Mouse (Mus musculus) midbrain, postnatal 0 days (tissue): ENCODE data around the gene Frmpd3. TPM values are rescaled to one million over a fixed set of nuclear protein-coding genes. Genes with fewer than 3 reads are reported as not detected.
A peak's percentile ranks its signal among the peaks of the same experiment; 100 is the strongest.

Source experiments
- ATAC-seq: fragments of 200-750 bp; cut with Nextera tagmentation; 2 replicates; pipeline ENCODE4 v1.8.0; 2017; ENCODE audit warnings: moderate number of reproducible peaks, mild to moderate bottlenecking, moderate TSS enrichment, moderate library complexity; ENCODE audit not compliant: low FRiP score
- DNase-seq: peaks from one replicate; pipeline ENCODE4 v3.0.0-alpha.2; 2015; ENCODE audit warnings: low spot score
- H3K27ac ChIP-seq: fragments of 300-500 bp; sonication (generic); 2 replicates; pipeline ENCODE4 v1.5.1; 2014; ENCODE audit warnings: low read depth, mild to moderate bottlenecking, low read length, mixed read lengths
- H3K27me3 ChIP-seq: fragments of 300-500 bp; sonication (generic); 2 replicates; pipeline ENCODE4 v1.6.1; 2014; ENCODE audit warnings: low read length, control low read depth, mixed read lengths; ENCODE audit not compliant: insufficient read depth
- H3K36me3 ChIP-seq: fragments of 300-500 bp; sonication (generic); 2 replicates; pipeline ENCODE4 v1.6.1; 2014; ENCODE audit warnings: low read length, control low read depth, mixed read lengths; ENCODE audit not compliant: insufficient read depth
- H3K4me1 ChIP-seq: fragments of 300-500 bp; sonication (generic); 2 replicates; pipeline ENCODE4 v1.6.1; 2014; ENCODE audit warnings: mild to moderate bottlenecking, control low read depth, antibody characterized with exemption, low read length, mixed read lengths; ENCODE audit not compliant: insufficient read depth
- H3K4me2 ChIP-seq: fragments of 300-500 bp; sonication (generic); 2 replicates; pipeline ENCODE4 v1.6.1; 2014; ENCODE audit warnings: low read depth, mild to moderate bottlenecking, low read length, mixed read lengths; ENCODE audit not compliant: poor library complexity, severe bottlenecking
- H3K4me3 ChIP-seq: fragments of 300-500 bp; sonication (generic); 2 replicates; pipeline ENCODE4 v1.5.1; 2014; ENCODE audit warnings: low read depth, mild to moderate bottlenecking, low read length, moderate library complexity
- H3K9ac ChIP-seq: fragments of 300-500 bp; sonication (generic); replicated peaks from 2 replicates; pipeline ENCODE4 v1.6.1; 2014; ENCODE audit warnings: mild to moderate bottlenecking, low read length, moderate library complexity, mixed read lengths; ENCODE audit not compliant: poor library complexity, severe bottlenecking
- H3K9me3 ChIP-seq: fragments of 300-500 bp; sonication (generic); 2 replicates; pipeline ENCODE4 v1.6.1; 2016; ENCODE audit warnings: low read length, control low read depth
- CTCF ChIP-seq: IDR thresholded peaks from 2 replicates; pipeline ENCODE4 v1.5.1; 2016; ENCODE audit warnings: antibody characterized with exemption, mild to moderate bottlenecking
- WGBS: fragments of 180-500 bp; shearing (Covaris S2); extraction: QIAGEN DNeasy Blood & Tissue Kit; methylation state at CpG from one replicate; pipeline ENCODE4 v1.1.7; 2014; 5-methylcytosine and 5-hydroxymethylcytosine counted together
- polyA plus RNA-seq: library from polyadenylated mRNA; unstranded; fragments of >200 nt; fragmentation: Nextera tagmentation; extraction: Ambion mirVana; gene quantifications from 2 replicates; pipeline ENCODE4 v1.2.1, GENCODE M21; 2015
- total RNA-seq: library from RNA; depleted of rRNA; stranded (reverse); fragments of >200 nt; gene quantifications from 2 replicates; pipeline ENCODE4 v1.2.3, GENCODE M21; 2014

The Frmpd3 gene
- total and polyA plus RNA-seq, 2 experiments from 2014 or later: 4.4 to 13.0 TPM

DNA sequence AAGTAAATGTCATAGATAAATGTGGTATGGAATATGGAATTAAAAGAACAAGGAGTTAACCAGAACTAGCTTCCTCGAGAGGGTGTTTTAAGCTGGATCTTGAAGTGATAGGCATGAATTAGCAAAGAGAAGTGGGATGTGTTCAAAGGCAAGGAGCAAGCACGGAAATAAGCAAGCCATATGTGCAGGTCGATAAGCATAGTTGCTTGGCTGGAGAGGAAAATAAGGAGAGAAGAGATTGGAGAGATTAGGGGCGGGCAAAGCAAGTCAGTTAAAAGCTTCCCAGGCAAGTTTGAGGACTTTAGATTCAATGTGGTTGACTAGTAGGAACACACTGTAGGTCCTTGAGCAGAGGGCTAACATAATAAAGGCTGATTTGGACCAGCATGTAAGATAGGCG is 65.5 kb downstream of the Frmpd3 start:
- no peak overlapping the region for H3K4me2 ChIP-seq
- no peaks in the 10 kb centered on the region for H3K9me3 ChIP-seq
- WGBS: 83% methylated on average over 5 of the region's 5 CpGs
- DNase-seq (no peak), ATAC-seq (no peak)
- TF ChIP-seq CTCF: no peak
- H3K27me3 ChIP-seq: peaks cover 5% of the 10 kb centered on the region; the same call in 1 of the 2 replicates
- H3K9ac ChIP-seq: no peak overlapping the region
- H3K4me1 ChIP-seq: no peaks in the 10 kb centered on the region
- H3K4me3 ChIP-seq: no peak overlapping the region
- no peak overlapping the region for H3K27ac ChIP-seq
- no peaks in the 10 kb centered on the region for H3K36me3 ChIP-seq

DNA sequence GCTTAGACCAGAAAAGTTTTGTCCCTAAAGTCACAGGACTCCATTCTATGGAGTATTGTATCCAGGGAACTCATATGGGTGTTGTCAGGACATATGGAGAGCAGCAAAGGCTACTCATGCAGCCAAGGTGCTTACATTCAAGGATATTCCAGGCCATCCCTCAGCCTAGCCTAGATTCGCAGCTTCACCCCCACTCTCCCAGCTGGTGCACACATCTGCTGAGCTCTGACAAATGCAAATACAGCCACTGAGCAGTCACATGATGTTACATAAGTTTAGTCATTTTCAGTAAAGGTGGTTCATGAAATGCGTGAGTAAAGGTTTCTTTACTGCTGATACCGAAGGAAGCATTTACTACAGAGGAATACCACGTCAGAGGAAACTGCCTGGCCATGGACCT is 76.4 kb downstream of the Frmpd3 start:
- no peak overlapping the region for H3K27ac ChIP-seq
- no peaks in the 10 kb centered on the region for H3K4me1 ChIP-seq
- 85% methylated on average over 4 of the region's 4 CpGs for WGBS
- H3K9me3 ChIP-seq: no peaks in the 10 kb centered on the region
- TF ChIP-seq CTCF: no peak
- DNase-seq (no peak), ATAC-seq (no peak)
- H3K27me3 ChIP-seq: no peaks in the 10 kb centered on the region
- H3K36me3 ChIP-seq: no peaks in the 10 kb centered on the region
- H3K4me2 ChIP-seq: no peak overlapping the region
- no peak overlapping the region for H3K9ac ChIP-seq
- no peak overlapping the region for H3K4me3 ChIP-seq

DNA sequence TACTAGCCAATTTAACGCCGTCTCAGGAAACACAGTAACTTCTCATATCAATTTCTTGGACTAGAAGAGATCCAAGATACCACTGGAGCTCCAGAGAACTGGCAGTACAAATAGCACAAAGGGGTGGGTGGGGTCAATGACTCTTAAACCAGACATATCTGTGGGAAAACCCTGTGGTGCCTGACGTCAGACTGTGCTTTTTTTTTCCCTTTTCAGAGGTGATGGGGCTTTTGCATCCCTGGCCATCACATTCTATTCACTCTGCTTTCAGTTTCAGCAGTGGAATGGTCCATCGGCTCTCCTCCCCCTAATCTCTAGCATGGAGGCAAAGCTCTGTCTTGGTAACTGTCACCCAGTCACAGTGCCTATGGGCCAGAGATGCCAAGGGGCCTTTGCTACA is 85.1 kb downstream of the Frmpd3 start:
- Histone ChIP-seq H3K4me2 (no peak overlapping the region), H3K27ac (no peak overlapping the region), H3K9me3 (no peaks in the 10 kb centered on the region), H3K36me3 (no peaks in the 10 kb centered on the region), H3K27me3 (no peaks in the 10 kb centered on the region), H3K4me3 (no peak overlapping the region), H3K4me1 (no peaks in the 10 kb centered on the region), H3K9ac (no peak overlapping the region)
- TF ChIP-seq CTCF: no peak
- ATAC-seq (no peak), DNase-seq (no peak)
- 72% methylated on average over 4 of the region's 4 CpGs for WGBS

DNA sequence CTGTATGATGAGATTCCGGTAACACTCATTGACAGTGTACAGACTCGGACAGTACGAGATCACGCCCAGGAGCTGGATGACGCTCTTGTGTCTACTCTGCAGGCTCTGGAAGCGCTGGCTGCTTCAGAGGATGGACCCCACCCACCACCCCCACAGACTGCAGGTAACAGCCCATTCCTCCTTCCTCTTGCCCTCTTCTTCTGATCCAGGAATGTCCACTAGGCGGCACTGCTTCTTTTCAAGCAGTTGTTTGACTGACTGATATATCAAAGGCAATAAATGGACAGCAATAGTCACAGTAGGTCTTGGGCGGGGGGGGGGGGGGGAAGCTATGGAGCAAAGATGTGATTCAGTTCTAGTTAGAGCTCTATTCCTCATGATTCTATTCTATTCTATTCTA is 86.2 kb downstream of the Frmpd3 start:
- Histone ChIP-seq H3K9me3 (no peaks in the 10 kb centered on the region), H3K36me3 (no peaks in the 10 kb centered on the region), H3K27me3 (0 out of 2 replicates have a peak, but pooled peaks cover 2% of the 10 kb centered on the region), H3K4me2 (no peak overlapping the region), H3K9ac (no peak overlapping the region), H3K27ac (no peak overlapping the region), H3K4me1 (no peaks in the 10 kb centered on the region), H3K4me3 (no peak overlapping the region)
- DNase-seq (no peak), ATAC-seq (no peak)
- WGBS: 82% methylated on average over 8 of the region's 8 CpGs
- peak; percentile 37; the same call in 1 of the 2 replicates for TF ChIP-seq CTCF

DNA sequence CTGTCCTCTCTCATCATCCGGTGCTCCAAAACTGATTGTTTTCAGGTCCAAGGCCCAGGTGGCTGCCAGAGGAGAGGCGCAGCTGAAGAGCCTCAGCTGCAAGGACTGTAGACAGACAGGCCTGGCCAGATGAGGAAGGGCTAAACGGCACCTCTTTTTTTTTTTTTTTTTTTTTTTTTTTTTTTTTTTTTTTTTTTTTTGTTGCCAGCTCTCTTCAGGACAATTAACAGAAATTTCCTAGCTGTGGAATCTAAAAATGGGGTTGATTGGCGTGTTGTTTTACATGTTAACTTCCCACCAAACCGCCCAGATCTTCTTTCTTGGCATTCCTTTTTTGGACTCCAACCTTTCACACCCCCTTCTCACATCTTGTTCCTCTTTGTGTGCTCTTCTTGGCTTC is 87.9 kb downstream of the Frmpd3 start:
- H3K9ac ChIP-seq: no peak overlapping the region
- H3K9me3 ChIP-seq: no peaks in the 10 kb centered on the region
- no peaks in the 10 kb centered on the region for H3K4me1 ChIP-seq
- WGBS: 78% methylated on average over 5 of the region's 5 CpGs
- no peak overlapping the region for H3K4me3 ChIP-seq
- no peaks in the 10 kb centered on the region for H3K36me3 ChIP-seq
- H3K4me2 ChIP-seq: no peak overlapping the region
- H3K27ac ChIP-seq: no peak overlapping the region
- H3K27me3 ChIP-seq: 0 out of 2 replicates have a peak, but pooled peaks cover 2% of the 10 kb centered on the region
- DNase-seq (no peak), ATAC-seq (no peak)
- no peak for TF ChIP-seq CTCF

DNA sequence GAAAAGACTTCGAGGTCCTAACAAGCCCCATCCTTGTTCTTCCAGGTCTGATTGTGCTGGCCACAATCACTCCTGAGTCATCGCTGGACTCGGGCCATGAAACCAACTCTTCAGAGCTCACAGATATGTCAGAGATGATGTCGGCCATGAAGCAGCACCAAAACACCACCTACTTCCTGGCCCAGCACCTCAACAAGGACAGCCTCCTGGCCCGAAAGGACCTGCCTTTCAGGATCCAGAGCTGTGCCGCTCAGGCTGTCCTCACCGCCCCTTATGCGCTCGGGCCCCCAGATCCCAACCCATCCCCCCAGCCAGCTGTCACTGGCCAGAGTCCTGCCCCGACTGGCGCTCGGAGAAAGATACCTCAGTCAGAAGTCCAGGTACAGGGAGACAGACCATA is 88.4 kb downstream of the Frmpd3 start:
- Histone ChIP-seq H3K4me3 (no peak overlapping the region), H3K4me1 (no peaks in the 10 kb centered on the region), H3K27me3 (0 out of 2 replicates have a peak, but pooled peaks cover 2% of the 10 kb centered on the region), H3K9ac (no peak overlapping the region), H3K4me2 (no peak overlapping the region), H3K36me3 (no peaks in the 10 kb centered on the region), H3K9me3 (no peaks in the 10 kb centered on the region), H3K27ac (no peak overlapping the region)
- 87% methylated on average over 12 of the region's 12 CpGs for WGBS
- no peak for TF ChIP-seq CTCF
- ATAC-seq (no peak), DNase-seq (no peak)
